Mouse (Mus musculus): Measurements from ENCODE around the gene Pbx3. TPM values are rescaled to one million over a fixed set of nuclear protein-coding genes. Genes with fewer than 3 reads are reported as not detected.

The Pbx3 gene
- polyA plus RNA-seq, 1 experiment: 5.2 TPM

DNA sequence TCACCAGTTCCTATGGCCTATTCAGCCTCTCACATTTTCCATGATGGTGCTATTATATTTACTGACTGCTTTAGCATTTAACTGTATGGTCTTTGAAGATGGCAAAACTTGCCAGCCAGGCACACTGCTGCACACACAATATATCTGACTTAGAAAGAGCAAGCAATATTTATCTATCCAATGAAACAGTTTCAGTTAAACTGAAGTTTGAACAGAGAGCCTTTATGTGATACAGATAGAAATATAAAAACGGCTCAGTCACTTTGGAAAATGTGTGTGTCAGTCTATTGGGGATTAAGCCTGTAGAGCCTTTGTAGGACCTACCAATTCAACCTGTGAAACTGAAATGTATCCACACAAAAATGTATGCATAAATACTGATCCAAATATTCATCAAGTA lies 74.3 kb downstream of the Pbx3 start:
- 79% methylated on average over 1 of the region's 1 CpGs for WGBS
- DNase-seq (ENCODE audit: low read depth, low spot score): no peak

DNA sequence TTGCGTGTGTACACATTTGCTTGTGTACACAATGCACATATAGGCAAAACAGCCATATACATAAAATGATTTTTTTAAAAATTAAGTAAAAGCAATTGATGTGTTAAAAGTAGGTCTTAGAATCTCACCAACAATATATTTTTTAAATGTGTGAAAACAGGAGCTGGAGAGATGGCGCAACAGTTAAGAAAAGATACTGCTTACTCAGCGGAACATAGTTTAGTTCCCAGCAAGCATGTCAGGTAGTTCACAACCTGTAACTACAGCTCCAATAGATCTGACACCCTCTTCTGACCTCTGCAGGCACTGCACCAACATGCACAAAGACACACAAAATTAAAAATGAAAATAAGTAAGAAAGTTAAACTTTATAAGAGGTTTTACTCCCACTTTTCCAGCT lies 74.7 kb downstream of the Pbx3 start:
- no peak for DNase-seq (ENCODE audit: low read depth, low spot score)
- WGBS: 98% methylated on average over 3 of the region's 3 CpGs

DNA sequence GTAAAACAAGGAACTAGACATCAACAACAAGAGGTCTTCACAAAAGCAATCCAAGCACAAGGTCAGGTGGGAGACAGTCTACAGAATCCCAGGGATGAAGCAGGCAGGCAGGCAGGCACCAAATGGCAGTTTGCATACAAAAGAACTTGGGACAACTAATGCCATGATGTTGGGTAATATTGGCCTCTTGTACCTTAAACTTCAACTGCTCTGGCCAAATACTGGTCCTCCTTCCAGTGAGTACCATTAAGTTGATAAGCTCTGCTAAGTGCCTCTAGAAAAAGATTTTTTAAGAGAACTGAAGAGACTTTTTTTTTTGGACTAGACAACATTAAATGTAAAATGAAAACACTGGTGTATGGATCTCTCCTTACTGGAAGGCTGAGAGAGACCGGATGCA lies 83.2 kb downstream of the Pbx3 start:
- 93% methylated on average over 1 of the region's 1 CpGs for WGBS

DNA sequence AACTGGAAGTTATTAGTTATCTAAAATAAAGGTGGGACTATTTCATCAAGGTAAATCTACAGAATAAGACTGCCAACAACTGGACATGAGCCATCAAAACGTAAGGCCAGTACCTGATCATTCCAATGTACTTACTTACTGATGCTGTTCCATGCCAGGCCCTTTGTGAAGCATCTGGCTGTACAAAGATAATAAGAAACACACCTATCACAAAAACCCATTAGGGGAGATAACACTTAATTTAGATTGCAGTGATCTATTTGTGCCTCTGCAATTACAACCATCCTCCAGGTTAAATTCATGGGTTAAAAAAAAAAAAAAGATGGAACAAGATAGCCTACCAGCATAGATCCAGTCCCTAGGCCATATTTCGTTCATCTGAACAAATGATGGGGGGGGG lies 88.7 kb downstream of the Pbx3 start:
- no peak for DNase-seq (ENCODE audit: low read depth, low spot score)
- 77% methylated on average over 2 of the region's 2 CpGs for WGBS

More for the DNA sequence above, 83.2 kb downstream of the Pbx3 start:
- DNase-seq (ENCODE audit: low read depth, low spot score): no peak

DNA sequence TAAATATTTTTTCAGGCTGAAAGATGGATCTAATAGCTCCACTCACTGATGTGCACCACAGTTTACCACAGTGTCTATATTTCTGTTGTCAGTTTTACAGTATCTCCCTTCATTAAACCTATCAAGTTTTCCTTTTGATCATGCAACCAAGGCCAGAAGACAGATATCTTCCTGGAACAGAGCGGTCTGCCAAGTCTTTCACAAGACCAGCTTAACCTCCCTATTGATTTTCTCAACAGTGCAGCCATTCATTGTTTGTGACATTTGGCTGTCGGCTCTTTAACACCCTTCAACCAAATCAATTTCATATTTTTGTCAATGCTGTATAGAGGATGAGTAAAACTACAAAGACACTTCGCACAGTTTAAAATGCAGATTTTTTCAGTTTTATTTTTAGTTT lies 91.9 kb downstream of the Pbx3 start:
- DNase-seq (ENCODE audit: low read depth, low spot score): no peak
- WGBS: 82% methylated on average over 3 of the region's 3 CpGs

DNA sequence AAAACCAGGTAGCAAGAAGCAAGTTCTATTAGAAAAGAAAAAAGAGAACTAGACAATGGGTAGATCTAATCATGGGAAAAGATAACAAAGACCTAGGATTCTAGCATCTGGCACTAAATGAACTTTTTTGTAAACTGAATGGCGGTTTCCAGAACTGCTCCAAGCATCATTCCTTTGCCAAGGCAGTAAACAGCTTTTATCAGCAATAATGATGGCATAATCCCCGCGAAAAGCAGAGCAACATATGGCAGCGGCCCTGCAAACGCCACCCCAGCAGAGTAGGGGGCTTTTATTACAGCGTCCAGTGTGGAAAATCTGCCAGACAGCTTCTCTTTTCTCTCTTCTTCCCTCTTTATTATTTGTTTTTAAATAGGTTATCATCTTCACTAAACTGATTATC lies 93.2 kb downstream of the Pbx3 start:
- WGBS: 61% methylated on average over 6 of the region's 6 CpGs
- no peak for DNase-seq (ENCODE audit: low read depth, low spot score)

DNA sequence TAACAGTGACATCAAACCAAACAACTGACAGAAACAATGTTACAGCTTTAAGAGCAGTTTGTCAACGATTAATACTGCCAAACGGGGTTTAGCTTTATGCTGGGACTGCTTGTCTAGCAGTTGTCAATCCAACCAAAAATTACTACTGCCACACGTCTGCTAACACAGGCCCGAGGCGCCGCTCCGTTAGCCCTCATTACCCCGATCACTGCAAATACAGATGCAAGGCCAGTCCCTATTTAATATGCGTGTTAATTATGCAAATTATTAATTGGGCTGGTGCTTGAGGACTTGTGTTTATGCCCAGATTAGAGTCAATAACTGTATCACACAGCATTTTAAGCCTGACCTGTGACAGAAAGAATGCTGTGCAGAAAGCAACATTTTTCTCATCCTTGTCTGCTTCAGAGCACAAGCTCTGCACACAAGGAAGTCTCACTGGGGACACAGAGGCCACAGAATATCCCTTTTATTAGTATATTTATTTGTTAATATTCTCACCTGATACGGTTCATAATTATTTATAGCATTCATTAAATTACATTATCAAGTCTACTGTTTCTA lies 97.2 kb downstream of the Pbx3 start:
- WGBS: 90% methylated on average over 10 of the region's 10 CpGs
- DNase-seq (ENCODE audit: low read depth, low spot score): no peak

DNA sequence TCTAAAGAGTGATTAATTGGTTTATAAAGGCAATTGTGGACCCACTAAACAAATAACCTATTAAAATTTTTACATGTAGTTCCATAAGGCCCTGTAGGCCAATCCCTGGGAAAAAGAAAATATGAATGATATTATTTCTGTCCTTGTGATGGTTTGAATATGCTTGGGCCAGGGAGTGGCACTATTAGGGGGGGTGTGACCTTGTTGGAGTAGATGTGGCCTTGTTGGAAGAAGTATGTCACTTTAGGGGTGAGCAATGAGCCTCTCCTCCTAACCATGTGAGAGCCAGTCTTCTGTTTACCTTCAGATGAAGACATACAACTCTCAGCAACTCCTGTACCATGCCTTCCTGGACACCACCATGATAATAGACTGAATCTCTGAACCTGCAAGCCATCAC lies 110.9 kb downstream of the Pbx3 start:
- no peak for DNase-seq (ENCODE audit: low read depth, low spot score)

DNA sequence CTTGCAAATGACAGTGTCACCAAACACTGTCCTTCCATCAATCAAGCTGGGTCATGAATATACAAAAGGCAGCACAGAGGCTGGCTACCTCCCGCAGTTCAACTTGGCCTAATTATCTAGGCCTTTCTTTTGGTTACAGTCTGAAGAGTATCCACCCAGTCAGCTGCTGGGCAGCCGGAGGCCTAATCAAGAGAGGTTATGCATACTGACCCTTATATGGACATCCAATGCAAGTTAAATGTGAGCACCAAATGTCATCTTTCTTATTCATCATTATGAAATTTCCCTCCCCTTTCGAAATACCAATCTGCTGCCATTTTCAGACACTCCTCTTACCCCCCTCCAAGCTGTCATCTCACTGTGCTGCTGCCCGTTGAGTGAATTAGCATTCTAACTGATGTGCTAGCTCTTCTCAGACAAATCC lies 112.3 kb downstream of the Pbx3 start:
- no peak for DNase-seq (ENCODE audit: low read depth, low spot score)
- 84% methylated on average over 4 of the region's 4 CpGs for WGBS

DNA sequence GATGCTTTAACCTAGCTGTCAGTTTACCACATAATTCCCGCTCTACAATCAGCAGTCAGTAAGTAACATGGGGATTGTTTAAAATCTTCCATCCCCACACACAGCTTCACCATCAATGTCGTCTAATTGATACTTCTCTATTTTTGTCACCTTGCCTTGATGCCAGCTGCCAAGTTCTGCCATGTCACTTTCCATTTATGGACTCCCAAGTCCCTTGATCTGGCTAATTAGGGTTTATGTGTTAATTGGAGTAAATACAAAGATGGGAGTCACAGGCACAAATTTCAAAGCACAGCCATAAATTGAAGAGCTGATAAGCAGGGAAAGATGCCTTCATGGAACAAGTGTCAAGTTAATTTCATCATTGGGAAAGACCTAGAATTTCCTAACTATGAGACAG lies 114.7 kb downstream of the Pbx3 start:
- no peak for DNase-seq (ENCODE audit: low read depth, low spot score)
- 88% methylated on average over 2 of the region's 2 CpGs for WGBS

DNA sequence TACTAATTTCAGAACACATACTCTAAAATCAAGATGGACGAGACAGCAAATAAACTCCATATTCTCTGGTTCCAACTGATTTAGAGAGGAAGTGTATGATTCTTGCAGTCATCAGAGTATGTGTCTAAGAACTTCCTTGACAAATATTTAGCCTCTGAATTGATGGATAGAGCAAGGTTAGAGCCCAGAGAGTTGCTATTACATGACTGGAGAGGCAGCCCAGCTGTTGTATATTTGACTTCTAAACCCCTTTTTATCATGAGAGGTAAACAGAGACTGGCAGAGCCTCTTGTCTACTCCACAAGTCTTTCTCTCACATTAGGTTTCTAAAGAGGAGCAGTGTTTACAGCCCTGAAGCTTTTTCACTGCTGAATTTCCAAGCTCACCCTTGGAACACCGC lies 115.3 kb downstream of the Pbx3 start:
- DNase-seq (ENCODE audit: low read depth, low spot score): no peak
- WGBS: 68% methylated on average over 2 of the region's 2 CpGs

DNA sequence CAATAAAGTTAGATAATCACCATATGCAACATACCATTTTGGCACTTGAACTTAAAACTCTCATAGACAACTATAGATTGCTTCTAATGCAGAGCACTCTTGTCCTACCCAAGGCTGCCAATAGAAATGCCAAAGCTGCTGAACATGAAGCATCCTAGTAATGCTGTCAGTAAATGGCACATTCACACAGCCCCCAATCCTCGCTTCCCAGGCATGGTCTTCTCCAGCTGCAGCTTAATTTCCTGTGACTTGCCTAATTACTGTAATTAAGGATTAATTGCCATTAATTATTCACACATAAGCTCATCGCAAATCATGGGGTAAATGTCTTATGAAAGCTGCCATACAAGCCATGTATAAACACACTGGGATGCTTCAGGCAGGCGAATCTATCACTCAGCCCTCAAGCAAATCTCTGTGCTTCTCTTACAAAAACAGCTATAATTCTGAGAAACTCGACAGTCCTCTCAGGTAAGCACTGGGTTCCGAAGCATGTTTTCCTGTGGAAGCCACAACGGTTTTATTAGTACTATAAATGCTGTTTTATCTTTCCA lies 116.9 kb downstream of the Pbx3 start:
- 65% methylated on average over 6 of the region's 6 CpGs for WGBS
- DNase-seq (ENCODE audit: low read depth, low spot score): no peak

DNA sequence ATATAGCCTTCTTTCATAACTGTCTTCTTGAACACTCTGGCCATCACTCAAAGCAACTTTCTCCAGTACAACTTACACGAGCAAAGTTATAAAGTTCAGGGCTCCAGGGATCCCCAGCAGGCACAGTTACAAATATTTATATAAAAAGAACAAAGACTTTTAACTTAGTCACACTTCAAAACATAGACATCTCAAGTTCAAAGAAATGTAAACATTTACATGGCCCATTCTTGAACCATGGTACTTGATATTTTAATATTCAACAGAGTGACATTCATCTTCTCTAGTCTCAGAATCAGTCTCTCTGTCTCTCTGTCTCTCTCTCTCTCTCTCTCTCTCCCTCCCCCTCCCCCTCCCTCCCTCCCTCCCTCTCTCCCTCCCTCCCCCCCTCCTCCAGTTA lies 119.3 kb downstream of the Pbx3 start:
- no peak for DNase-seq (ENCODE audit: low read depth, low spot score)
- 17% methylated on average over 1 of the region's 1 CpGs for WGBS

DNA sequence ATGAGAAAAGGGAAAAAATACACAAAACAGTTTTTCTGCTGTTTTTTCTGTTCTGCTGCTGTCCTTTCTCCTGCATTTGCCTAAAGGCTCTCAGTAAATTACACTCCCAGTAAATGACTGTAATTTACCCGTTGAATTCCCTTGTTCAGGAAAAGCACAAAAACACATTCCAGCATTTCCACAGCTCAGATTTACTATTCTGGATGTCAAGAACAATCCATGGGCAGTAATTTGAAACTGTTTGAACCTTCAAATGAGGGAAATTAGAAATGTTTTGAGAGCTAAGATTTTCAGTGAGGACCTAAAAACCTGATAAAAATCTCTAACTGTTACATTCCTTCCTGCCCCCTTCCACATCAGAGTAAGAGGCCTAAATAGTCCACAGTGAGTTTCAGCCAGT lies 119.8 kb downstream of the Pbx3 start:
- no peak for DNase-seq (ENCODE audit: low read depth, low spot score)
- WGBS: 31% methylated on average over 1 of the region's 1 CpGs

DNA sequence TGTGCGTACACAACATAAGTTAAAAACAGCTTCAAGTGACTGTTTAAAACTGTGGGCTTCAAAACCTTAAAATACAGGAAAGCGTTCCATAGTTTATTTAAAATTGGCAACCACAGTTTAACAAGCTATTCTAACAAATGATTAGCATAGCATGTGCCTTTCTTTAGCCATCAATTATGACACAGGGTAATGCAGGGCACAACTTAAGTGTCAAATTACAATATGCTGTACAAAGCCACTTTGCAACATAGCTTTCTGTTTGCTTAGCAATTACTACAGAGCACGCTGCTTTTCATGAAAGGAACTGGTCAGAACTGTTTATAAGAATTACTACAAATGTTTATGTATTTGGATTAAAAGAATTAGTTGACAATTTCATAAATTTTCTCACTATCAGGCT lies 120.7 kb downstream of the Pbx3 start:
- no peak for DNase-seq (ENCODE audit: low read depth, low spot score)
- 46% methylated on average over 3 of the region's 3 CpGs for WGBS

DNA sequence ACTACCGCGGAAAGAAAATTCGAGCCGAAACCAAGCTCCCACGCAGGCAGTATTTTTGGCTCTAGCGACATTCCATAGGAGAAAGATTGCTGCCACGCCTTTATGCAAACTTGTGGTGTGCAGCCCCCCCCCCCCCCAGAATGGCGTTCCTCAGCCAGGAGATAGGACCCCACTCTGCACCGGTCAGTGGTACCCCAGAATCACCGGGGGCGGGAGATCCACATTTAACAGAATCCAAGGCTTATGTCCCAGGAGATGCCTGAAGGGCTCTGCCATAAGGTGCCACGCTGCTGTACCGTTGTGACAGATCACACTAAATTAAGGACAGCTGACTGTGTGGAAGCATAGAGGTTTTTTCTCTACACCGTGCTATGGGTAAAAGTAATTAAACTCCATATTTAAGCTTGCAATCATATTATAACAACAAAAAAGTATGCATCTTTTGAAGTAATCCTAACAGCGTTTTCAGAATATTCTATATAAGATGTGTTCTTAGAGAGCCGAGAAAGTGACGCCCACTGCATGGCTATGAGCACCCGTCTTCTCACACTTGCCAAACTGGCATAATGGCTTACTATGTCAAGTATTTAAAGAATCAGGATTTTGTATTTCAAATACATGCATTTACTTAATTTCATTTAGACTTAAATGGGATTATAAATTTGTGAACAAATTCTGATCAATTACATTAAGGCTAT lies 122.8 kb downstream of the Pbx3 start:
- 17% methylated on average over 18 of the region's 18 CpGs for WGBS
- no peak for DNase-seq (ENCODE audit: low read depth, low spot score)

DNA sequence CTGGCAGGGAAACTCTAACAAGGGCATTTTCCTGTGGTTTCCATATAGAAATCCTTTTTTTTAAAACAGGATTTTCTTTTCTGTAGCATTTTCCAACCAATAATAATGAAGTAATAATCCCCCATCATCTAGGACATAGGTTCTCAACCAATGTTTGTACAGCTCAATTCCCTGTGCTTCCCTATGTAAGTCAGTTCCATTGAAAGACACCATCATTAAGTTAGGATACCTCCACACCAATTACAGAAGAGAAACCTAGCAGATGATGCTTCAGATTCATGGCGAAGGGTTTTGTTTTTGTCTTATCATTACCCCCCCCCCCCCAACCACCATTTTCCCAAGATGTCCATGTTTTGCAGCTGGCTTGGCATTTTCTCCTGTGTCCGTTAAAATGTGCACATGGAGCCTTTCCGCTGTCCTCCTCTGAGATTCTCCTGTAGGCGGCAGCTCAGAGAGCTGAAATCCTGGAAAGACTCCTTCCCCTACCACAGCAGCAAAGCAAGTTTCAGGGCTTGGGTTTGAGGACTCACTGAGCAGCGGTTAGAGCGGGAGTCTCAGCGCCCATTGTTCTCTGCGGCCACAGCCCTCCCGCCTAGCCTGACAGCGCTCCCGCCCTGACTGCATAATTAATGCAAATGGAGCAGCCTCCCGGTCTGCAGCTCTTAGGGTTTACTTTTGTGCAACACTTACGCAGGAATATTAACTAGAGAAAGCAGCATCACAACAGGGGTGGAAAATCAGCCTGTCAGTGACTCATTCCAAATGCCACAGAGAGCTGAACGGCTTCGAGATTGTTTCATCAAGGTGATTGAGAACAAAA lies 123.6 kb downstream of the Pbx3 start:
- 2% methylated on average over 15 of the region's 15 CpGs for WGBS
- no peak for DNase-seq (ENCODE audit: low read depth, low spot score)

DNA sequence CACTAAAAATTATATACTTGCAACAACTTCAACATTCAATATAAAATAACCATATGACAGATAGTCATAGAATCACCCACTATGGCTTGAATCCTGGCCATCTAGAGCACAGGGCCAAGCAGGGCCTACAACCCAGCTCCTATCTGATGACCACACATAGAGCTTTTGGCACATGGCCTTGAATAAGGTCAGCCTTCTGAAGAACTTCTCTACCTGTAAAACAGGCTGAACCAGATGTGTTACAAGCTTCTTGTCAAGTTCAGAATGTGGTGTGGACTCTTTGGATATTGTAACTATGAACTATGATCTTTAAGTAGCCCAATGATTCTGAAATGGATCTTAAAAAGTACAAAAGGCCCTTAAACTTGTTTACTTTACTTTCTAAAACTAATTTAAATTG lies 132.1 kb downstream of the Pbx3 start:
- DNase-seq (ENCODE audit: low read depth, low spot score): peak; percentile 43

DNA sequence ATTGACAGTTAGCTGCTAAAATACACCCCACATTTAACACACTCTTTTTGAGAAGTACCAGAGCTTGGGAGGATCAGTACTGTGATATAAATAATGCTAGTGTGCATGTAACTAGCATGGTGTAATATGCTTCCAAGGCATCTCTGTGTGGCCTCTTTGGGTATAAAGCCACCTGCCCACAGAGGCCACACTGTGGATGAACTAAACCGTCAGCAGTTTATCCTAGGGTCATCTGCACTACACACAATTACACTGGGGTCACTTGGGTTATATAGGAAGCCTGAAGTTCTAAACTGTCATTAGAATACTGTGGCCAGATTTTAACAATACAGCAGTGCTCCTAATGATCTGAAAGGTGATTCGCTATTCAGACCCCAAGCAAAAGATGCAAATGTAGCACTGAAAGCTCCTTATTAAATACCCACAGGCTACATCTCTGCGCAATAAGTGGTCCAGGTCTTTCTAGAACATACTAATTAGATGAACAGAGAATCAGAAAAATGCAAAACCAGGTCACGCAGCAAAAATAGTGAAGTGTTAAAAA lies 133.6 kb downstream of the Pbx3 start:
- WGBS: 92% methylated on average over 4 of the region's 4 CpGs
- DNase-seq (ENCODE audit: low read depth, low spot score): no peak

DNA sequence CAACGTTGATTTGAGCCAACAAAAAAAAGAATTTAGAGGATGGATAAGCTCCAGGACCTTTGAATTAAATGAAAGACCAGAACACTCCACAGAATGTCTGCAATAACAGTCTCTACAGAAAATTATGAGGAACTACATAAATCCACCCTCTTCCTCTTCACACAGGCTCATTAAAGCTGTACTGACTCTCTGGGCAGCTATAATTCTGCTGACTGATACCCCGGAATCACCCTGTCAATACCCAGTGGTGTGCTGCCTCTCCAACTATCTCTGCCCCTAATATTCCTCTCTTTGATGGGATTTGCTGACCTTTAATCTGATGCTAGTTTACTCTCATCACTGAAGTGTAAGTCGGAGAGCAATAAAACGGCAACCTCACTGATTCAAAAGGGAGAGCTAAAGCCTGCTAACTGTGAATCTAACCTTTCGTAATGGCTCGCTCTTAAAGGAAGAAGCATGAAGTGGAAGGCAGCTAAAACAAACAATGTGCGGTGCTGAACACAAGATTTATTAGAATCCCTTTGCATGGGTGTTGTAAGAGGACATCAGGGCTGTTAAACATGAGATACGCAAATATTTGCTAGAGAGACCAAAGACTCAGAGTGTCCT lies 137.4 kb downstream of the Pbx3 start:
- 17% methylated on average over 8 of the region's 8 CpGs for WGBS
- DNase-seq (ENCODE audit: low read depth, low spot score): no peak

All from large intestine, adult 2 months (tissue).